Mouse (Mus musculus) left cerebral cortex, adult 2 months (tissue): ENCODE measurements around the gene Acer3. TPM values are rescaled to one million over a fixed set of nuclear protein-coding genes. Genes with fewer than 3 reads are reported as not detected.

Experiments used
- DNase-seq, 2 experiments: peaks; one replicate each; pipeline ENCODE4 v3.0.0; 2021 to 2022; ENCODE audit warnings: low spot score in 2 of 2, mixed read lengths in 1 of 2; ENCODE audit errors: extremely low spot score in 1 of 2
- H3K27ac ChIP-seq: fragments of 200-600 bp; 2 replicates; pipeline ENCODE4 v1.8.1; 2022
- H3K4me3 ChIP-seq: fragments of 200-600 bp; 2 replicates; pipeline ENCODE4 v1.8.1; 2022
- CTCF ChIP-seq: fragments of 200-600 bp; IDR thresholded peaks from 2 replicates; pipeline ENCODE4 v1.8.1; 2022; ENCODE audit warnings: antibody characterized with exemption, mild to moderate bottlenecking, moderate library complexity
- intact Hi-C: fragments of 180-260 bp; cut with DNase I; formaldehyde crosslinking; loops from one replicate; pipeline ENCODE4 v1.15.1; 2025
- total RNA-seq, 2 experiments: library from RNA; stranded (reverse); gene quantifications; 2 replicates each; pipeline ENCODE4 v1.2.3; 2021

The Acer3 gene
- total RNA-seq, 2 experiments from 2014 or later: 22.2 to 25.4 TPM

- intact Hi-C loops: no loop called here
- no peak for TF ChIP-seq CTCF
- no peak for DNase-seq
- Histone ChIP-seq H3K4me3 (no peak overlapping the region), H3K27ac (no peak overlapping the region)
Measured at GRCm38 (mm10) chr7:98331932-98332331, 10.9 kb upstream of the Acer3 start.

- Histone ChIP-seq H3K4me3 (no peak overlapping the region), H3K27ac (no peak overlapping the region)
- intact Hi-C loops: no loop called here
- DNase-seq: no peak
- no peak for TF ChIP-seq CTCF
Measured at GRCm38 (mm10) chr7:98330375-98331002, 9.5 kb upstream of the Acer3 start.

GRCm38 (mm10) chr7:98329651-98330374, 8.8 kb upstream of the Acer3 start:
- TF ChIP-seq CTCF: no peak
- H3K4me3 ChIP-seq: no peak overlapping the region
- H3K27ac ChIP-seq: no peak overlapping the region
- DNase-seq: no peak
- intact Hi-C loops: no loop called here

- no peak for TF ChIP-seq CTCF
- no peak for DNase-seq
- intact Hi-C loops: no loop called here
- Histone ChIP-seq H3K4me3 (no peak overlapping the region), H3K27ac (no peak overlapping the region)
Measured at GRCm38 (mm10) chr7:98328311-98328710, 7.3 kb upstream of the Acer3 start.

- H3K27ac ChIP-seq: no peak overlapping the region
- no peak for TF ChIP-seq CTCF
- H3K4me3 ChIP-seq: no peak overlapping the region
- intact Hi-C loops: no loop called here
- no peak for DNase-seq
Measured at GRCm38 (mm10) chr7:98326051-98326450, 5.0 kb upstream of the Acer3 start.

GRCm38 (mm10) chr7:98324228-98324627, 3.2 kb upstream of the Acer3 start:
- TF ChIP-seq CTCF: no peak
- intact Hi-C loops: no loop called here
- no peak for DNase-seq
- Histone ChIP-seq H3K4me3 (no peak overlapping the region), H3K27ac (no peak overlapping the region)

- DNase-seq: no peak
- Histone ChIP-seq H3K27ac (no peak overlapping the region), H3K4me3 (no peak overlapping the region)
- intact Hi-C loops: no loop called here
- no peak for TF ChIP-seq CTCF
Measured at GRCm38 (mm10) chr7:98323288-98324019, 2.4 kb upstream of the Acer3 start.

- DNase-seq: no peak
- Histone ChIP-seq H3K27ac (no peak overlapping the region), H3K4me3 (no peak overlapping the region)
- intact Hi-C loops: no loop called here
- TF ChIP-seq CTCF: no peak
Measured at GRCm38 (mm10) chr7:98322415-98322814, 1.4 kb upstream of the Acer3 start.

GRCm38 (mm10) chr7:98320006-98320556, 927 bp downstream of the Acer3 start:
- TF ChIP-seq CTCF: no peak
- H3K27ac ChIP-seq: no peak overlapping the region
- intact Hi-C loops: no loop called here

GRCm38 (mm10) chr7:98316568-98316967, 4.4 kb downstream of the Acer3 start:
- no peak overlapping the region for H3K4me3 ChIP-seq
- no peak overlapping the region for H3K27ac ChIP-seq
- no peak for DNase-seq
- TF ChIP-seq CTCF: no peak
- intact Hi-C loops: no loop called here

More at GRCm38 (mm10) chr7:98320006-98320556, 927 bp downstream of the Acer3 start:
- H3K4me3 ChIP-seq: no peak overlapping the region
- DNase-seq: no peak

- Histone ChIP-seq H3K27ac (no peak overlapping the region), H3K4me3 (no peak overlapping the region)
- intact Hi-C loops: no loop called here
- no peak for DNase-seq
- no peak; the same call in 1 of the 2 replicates for TF ChIP-seq CTCF
Measured at GRCm38 (mm10) chr7:98315087-98315486, 5.9 kb downstream of the Acer3 start.
